Mouse (Mus musculus): ENCODE results near the gene Srek1ip1.

DNA sequence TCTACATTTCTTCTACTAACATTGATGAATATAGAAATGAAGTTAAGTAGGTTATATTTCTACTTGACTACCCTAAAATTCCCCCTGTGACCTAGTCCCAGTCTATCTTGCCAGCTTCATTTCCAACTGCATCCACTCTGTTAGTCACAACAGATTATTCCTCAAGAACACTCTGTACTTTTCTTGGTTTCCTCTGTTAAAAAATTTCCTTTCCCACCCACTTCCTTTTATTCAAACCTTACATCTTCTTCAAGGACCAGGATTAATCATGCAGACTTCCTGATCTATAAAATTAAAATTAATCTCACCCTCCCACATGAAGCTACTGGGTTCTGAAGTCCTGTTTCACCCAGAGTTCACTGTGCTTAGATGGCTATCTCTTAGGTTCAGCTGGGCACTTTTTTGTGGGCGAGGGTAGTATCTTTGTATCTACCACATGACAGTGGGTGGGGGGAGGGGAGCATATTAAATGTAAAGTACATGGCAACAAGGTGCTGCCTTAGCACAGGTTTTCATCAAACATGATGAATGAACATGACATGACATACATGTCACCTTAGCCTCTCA, 13.1 kb upstream of the Srek1ip1 start:
- TF ChIP-seq POLR2A (IDR thresholded peaks at IDR 0.05; ENCODE audit: borderline replicate concordance, insufficient read depth, low read length) (no peak), CTCF (IDR thresholded peaks at IDR 0.05; ENCODE audit: borderline replicate concordance, insufficient read depth, low read depth, low read length) (no peak)
